Mouse (Mus musculus): ENCODE measurements around the gene Adgrb2. TPM values are rescaled to one million over a fixed set of nuclear protein-coding genes. Genes with fewer than 3 reads are reported as not detected.

The Adgrb2 gene
- polyA plus RNA-seq, 1 experiment from 2014 or later = 2.5 TPM

DNA sequence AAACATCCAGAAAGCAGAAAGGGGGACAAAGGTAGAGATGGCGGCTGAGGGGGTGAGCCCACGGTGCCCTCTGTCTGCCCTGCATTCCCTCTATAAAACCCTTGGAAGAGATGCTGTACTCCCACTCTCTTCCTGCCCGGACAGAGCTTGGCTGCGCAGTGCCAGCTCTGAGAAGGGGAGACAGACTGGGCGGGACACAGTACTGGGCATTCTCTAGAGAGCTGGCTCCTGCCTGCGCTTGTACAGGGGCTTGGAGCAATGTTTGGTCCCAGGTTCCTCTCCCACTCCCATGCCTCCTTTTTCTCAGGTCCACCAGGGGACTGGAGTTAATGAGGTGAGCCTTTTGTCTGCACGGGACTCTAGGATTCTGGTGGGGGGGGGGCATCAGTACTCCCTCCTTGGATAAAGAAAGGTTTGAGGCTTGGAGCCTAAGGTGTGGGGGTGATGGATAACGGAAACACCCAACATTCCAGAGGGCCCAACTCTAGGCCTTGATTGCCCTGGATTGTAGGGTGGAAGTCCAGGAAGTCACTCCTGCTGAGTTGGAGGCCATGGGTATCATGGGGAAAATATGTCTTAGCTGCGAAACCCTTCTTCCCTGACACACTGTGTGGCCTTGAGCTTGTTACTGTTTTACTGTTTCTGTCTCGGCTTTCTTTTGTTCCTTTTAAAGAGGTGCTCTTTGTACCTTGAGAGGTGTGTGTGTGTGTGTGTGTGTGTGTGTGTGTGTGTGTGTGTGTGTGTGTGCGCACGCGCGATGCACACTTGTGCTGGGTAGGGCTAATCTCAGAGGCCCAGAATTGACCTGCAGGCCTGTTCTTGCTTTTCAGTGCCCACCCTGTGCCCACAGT lies 70.7 kb downstream of the Adgrb2 start:
- no peaks in the 10 kb centered on the region for H3K9me3 ChIP-seq (replicated peaks; ENCODE audit: control insufficient read depth, low read length)
- H3K4me1 ChIP-seq (ENCODE audit: control insufficient read depth, insufficient read depth, low read length) = peaks cover 10% of the 10 kb centered on the region
- no peaks in the 10 kb centered on the region; the same call in none of the 2 replicates for H3K27me3 ChIP-seq (ENCODE audit: control insufficient read depth, insufficient read depth, low read length)
- ATAC-seq (replicated peaks; ENCODE audit: insufficient number of reproducible peaks, low FRiP score, low TSS enrichment) = no peak
- H3K36me3 ChIP-seq (ENCODE audit: control insufficient read depth, insufficient read depth, low read length) = no peaks in the 10 kb centered on the region
- no peak overlapping the region for H3K4me2 ChIP-seq
- 78% methylated on average over 14 of the region's 14 CpGs for WGBS (ENCODE audit: insufficient replicate concordance)
- no peak overlapping the region for H3K27ac ChIP-seq (ENCODE audit: low read depth, low read length)
- H3K9ac ChIP-seq (ENCODE audit: low read depth, low read length) = no peak overlapping the region
- no peak overlapping the region for H3K4me3 ChIP-seq (ENCODE audit: low read depth, low read length)

GRCm38 (mm10) chr4:130056011-130056322 lies 71.3 kb downstream of the Adgrb2 start:
- no peaks in the 10 kb centered on the region; the same call in none of the 2 replicates for H3K27me3 ChIP-seq (ENCODE audit: control insufficient read depth, insufficient read depth, low read length)
- no peaks in the 10 kb centered on the region for H3K36me3 ChIP-seq (ENCODE audit: control insufficient read depth, insufficient read depth, low read length)
- no peak overlapping the region for H3K4me2 ChIP-seq
- ATAC-seq (replicated peaks; ENCODE audit: insufficient number of reproducible peaks, low FRiP score, low TSS enrichment) = no peak
- H3K9ac ChIP-seq (ENCODE audit: low read depth, low read length) = no peak overlapping the region
- no peak overlapping the region for H3K4me3 ChIP-seq (ENCODE audit: low read depth, low read length)
- no peak overlapping the region for H3K27ac ChIP-seq (ENCODE audit: low read depth, low read length)
- peaks cover 4% of the 10 kb centered on the region for H3K4me1 ChIP-seq (ENCODE audit: control insufficient read depth, insufficient read depth, low read length)
- no peaks in the 10 kb centered on the region for H3K9me3 ChIP-seq (replicated peaks; ENCODE audit: control insufficient read depth, low read length)
- WGBS (ENCODE audit: insufficient replicate concordance) = 51% methylated on average over 3 of the region's 3 CpGs

- Histone ChIP-seq H3K27ac (ENCODE audit: low read depth, low read length) (no peak overlapping the region), H3K4me3 (ENCODE audit: low read depth, low read length) (no peak overlapping the region), H3K9me3 (replicated peaks; ENCODE audit: control insufficient read depth, low read length) (no peaks in the 10 kb centered on the region), H3K9ac (ENCODE audit: low read depth, low read length) (no peak overlapping the region), H3K36me3 (ENCODE audit: control insufficient read depth, insufficient read depth, low read length) (no peaks in the 10 kb centered on the region), H3K4me1 (ENCODE audit: control insufficient read depth, insufficient read depth, low read length) (0 out of 2 replicates have a peak, but pooled peaks cover 3% of the 10 kb centered on the region), H3K4me2 (no peak overlapping the region), H3K27me3 (ENCODE audit: control insufficient read depth, insufficient read depth, low read length) (no peaks in the 10 kb centered on the region; the same call in none of the 2 replicates)
- 63% methylated on average over 3 of the region's 3 CpGs for WGBS (ENCODE audit: insufficient replicate concordance)
- ATAC-seq (replicated peaks; ENCODE audit: insufficient number of reproducible peaks, low FRiP score, low TSS enrichment) = no peak
Measured at GRCm38 (mm10) chr4:130056471-130056870, 71.8 kb downstream of the Adgrb2 start.

DNA sequence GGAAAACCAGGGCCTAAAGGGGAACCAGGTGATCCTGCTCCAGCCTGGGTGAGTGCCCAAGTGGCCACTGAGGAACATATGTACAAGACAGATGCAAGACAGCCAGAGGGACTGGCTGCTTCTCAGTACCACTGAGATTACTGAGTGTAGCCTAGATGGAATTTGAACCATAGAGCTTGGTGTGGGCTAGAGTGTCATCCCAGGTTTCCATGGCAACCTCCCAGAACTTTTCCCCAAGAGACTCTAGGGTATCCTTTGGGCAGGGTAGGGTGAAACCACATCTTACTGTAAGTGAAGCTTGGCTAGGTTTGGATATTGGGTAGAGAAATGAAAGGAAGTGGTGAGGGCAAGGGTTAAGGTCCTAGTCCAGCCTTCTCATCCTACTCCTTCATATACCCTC lies 76.3 kb downstream of the Adgrb2 start:
- no peak overlapping the region for H3K9ac ChIP-seq (ENCODE audit: low read depth, low read length)
- H3K4me2 ChIP-seq = no peak overlapping the region
- no peak overlapping the region for H3K4me3 ChIP-seq (ENCODE audit: low read depth, low read length)
- no peak for ATAC-seq (replicated peaks; ENCODE audit: insufficient number of reproducible peaks, low FRiP score, low TSS enrichment)
- no peak overlapping the region for H3K27ac ChIP-seq (ENCODE audit: low read depth, low read length)
- H3K4me1 ChIP-seq (ENCODE audit: control insufficient read depth, insufficient read depth, low read length) = no peaks in the 10 kb centered on the region
- H3K36me3 ChIP-seq (ENCODE audit: control insufficient read depth, insufficient read depth, low read length) = no peaks in the 10 kb centered on the region
- no peaks in the 10 kb centered on the region for H3K9me3 ChIP-seq (replicated peaks; ENCODE audit: control insufficient read depth, low read length)
- H3K27me3 ChIP-seq (ENCODE audit: control insufficient read depth, insufficient read depth, low read length) = peaks cover 13% of the 10 kb centered on the region

- Histone ChIP-seq H3K4me1 (ENCODE audit: control insufficient read depth, insufficient read depth, low read length) (no peaks in the 10 kb centered on the region), H3K4me3 (ENCODE audit: low read depth, low read length) (no peak overlapping the region), H3K9me3 (replicated peaks; ENCODE audit: control insufficient read depth, low read length) (no peaks in the 10 kb centered on the region), H3K4me2 (no peak overlapping the region), H3K27ac (ENCODE audit: low read depth, low read length) (no peak overlapping the region), H3K36me3 (ENCODE audit: control insufficient read depth, insufficient read depth, low read length) (no peaks in the 10 kb centered on the region), H3K27me3 (ENCODE audit: control insufficient read depth, insufficient read depth, low read length) (peaks cover 15% of the 10 kb centered on the region), H3K9ac (ENCODE audit: low read depth, low read length) (no peak overlapping the region)
- WGBS (ENCODE audit: insufficient replicate concordance) = 57% methylated on average over 7 of the region's 7 CpGs
- ATAC-seq (replicated peaks; ENCODE audit: insufficient number of reproducible peaks, low FRiP score, low TSS enrichment) = no peak
Measured at GRCm38 (mm10) chr4:130063191-130063590, 78.5 kb downstream of the Adgrb2 start.

GRCm38 (mm10) chr4:130066816-130067215 lies 82.1 kb downstream of the Adgrb2 start:
- 9% methylated on average over 8 of the region's 8 CpGs for WGBS (ENCODE audit: insufficient replicate concordance)

DNA sequence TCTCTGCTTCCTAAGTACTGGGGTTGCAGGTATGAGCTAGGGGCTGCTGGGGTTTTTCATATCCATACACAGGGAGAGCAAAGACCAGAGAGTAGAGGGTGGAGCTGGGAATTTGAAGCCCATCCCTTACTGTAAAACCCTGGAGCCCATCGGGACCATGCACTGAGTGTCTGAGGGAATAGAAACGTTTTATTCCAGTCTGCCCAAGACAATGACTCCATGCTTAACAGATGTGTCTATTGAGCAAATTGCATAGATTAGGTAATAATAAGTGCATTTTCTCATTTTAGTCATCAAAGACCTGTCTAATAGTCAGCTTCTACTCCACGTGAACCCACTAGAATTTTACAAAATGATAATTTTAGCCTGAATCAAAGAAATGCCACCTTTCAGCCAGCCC lies 85.9 kb downstream of the Adgrb2 start:
- Histone ChIP-seq H3K36me3 (ENCODE audit: control insufficient read depth, insufficient read depth, low read length) (no peaks in the 10 kb centered on the region), H3K9me3 (replicated peaks; ENCODE audit: control insufficient read depth, low read length) (no peaks in the 10 kb centered on the region), H3K9ac (ENCODE audit: low read depth, low read length) (no peak overlapping the region), H3K27ac (ENCODE audit: low read depth, low read length) (no peak overlapping the region), H3K4me1 (ENCODE audit: control insufficient read depth, insufficient read depth, low read length) (no peaks in the 10 kb centered on the region), H3K4me2 (no peak overlapping the region), H3K4me3 (ENCODE audit: low read depth, low read length) (no peak overlapping the region), H3K27me3 (ENCODE audit: control insufficient read depth, insufficient read depth, low read length) (peaks cover 8% of the 10 kb centered on the region; the same call in 1 of the 2 replicates)
- no peak for ATAC-seq (replicated peaks; ENCODE audit: insufficient number of reproducible peaks, low FRiP score, low TSS enrichment)
- whole genome bisulfite sequencing (ENCODE audit: insufficient replicate concordance) = 65% methylated on average over 3 of the region's 3 CpGs

More at GRCm38 (mm10) chr4:130066816-130067215, 82.1 kb downstream of the Adgrb2 start:
- H3K9me3 ChIP-seq (replicated peaks; ENCODE audit: control insufficient read depth, low read length) = no peaks in the 10 kb centered on the region
- H3K36me3 ChIP-seq (ENCODE audit: control insufficient read depth, insufficient read depth, low read length) = no peaks in the 10 kb centered on the region
- H3K4me3 ChIP-seq (ENCODE audit: low read depth, low read length) = no peak overlapping the region
- H3K27ac ChIP-seq (ENCODE audit: low read depth, low read length) = no peak overlapping the region
- no peaks in the 10 kb centered on the region for H3K4me1 ChIP-seq (ENCODE audit: control insufficient read depth, insufficient read depth, low read length)
- H3K27me3 ChIP-seq (ENCODE audit: control insufficient read depth, insufficient read depth, low read length) = peaks cover 18% of the 10 kb centered on the region
- no peak for ATAC-seq (replicated peaks; ENCODE audit: insufficient number of reproducible peaks, low FRiP score, low TSS enrichment)
- H3K9ac ChIP-seq (ENCODE audit: low read depth, low read length) = no peak overlapping the region
- no peak overlapping the region for H3K4me2 ChIP-seq

DNA sequence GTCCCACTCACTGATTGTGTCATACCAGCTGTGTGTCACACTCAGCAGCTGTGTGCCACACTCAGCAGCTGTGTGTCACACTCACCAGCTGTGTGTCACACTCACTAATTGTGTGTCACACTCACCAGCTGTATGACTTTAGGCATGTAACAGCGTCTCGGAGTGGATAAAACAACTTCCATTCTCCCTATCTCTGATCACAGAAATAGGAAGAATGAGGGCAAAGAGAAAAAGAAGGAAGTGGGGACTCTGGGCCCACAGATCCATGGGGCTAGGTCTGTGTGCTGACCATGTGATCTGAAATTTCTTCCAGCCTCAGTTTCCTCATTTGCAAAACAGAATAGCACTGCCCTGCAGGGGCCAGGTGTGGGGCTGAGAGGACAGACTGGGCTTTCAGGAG lies 87.1 kb downstream of the Adgrb2 start:
- H3K27me3 ChIP-seq (ENCODE audit: control insufficient read depth, insufficient read depth, low read length) = peaks cover 12% of the 10 kb centered on the region
- 81% methylated on average over 2 of the region's 2 CpGs for WGBS (ENCODE audit: insufficient replicate concordance)
- H3K4me2 ChIP-seq = no peak overlapping the region
- H3K36me3 ChIP-seq (ENCODE audit: control insufficient read depth, insufficient read depth, low read length) = no peaks in the 10 kb centered on the region
- H3K4me1 ChIP-seq (ENCODE audit: control insufficient read depth, insufficient read depth, low read length) = no peaks in the 10 kb centered on the region
- no peaks in the 10 kb centered on the region for H3K9me3 ChIP-seq (replicated peaks; ENCODE audit: control insufficient read depth, low read length)
- ATAC-seq (replicated peaks; ENCODE audit: insufficient number of reproducible peaks, low FRiP score, low TSS enrichment) = no peak
- no peak overlapping the region for H3K9ac ChIP-seq (ENCODE audit: low read depth, low read length)
- no peak overlapping the region for H3K4me3 ChIP-seq (ENCODE audit: low read depth, low read length)
- H3K27ac ChIP-seq (ENCODE audit: low read depth, low read length) = no peak overlapping the region

Data from heart, embryonic 11.5 days (tissue).